Mouse (Mus musculus) spleen, postnatal 10 days (tissue): ENCODE measurements around the gene Gm6309.
"Not testable (repeated sequence)": the region's sequence is repeated elsewhere in the genome, so short reads cannot be mapped to it uniquely, and the experiment has no call there.

Source experiments
- DNase-seq, 2 experiments: peaks; one replicate each; pipeline ENCODE4 v3.0.0; 2021 to 2022; ENCODE audit warnings: low spot score in 2 of 2

Gm6309 gene

DNA sequence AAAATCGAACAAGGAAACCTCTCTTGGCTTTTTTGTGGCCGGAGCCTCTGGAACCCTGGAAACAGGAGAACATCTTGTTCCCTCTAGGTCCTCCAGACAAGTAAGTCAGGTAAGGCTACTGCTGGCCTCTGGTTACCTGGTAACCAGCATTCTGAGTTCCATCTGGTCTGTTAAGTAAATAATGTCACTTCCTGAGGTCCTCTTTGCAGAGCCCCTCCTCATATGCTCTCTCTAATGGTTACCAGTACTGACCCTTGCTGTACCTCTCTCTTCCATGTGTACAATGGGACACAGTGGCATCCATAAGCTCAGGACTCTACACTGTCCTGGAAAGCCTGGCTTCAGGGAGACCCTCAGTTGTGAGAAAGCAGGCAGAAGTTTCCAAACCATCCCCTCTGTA is at the start of gene Gm6309:
TSS of gene Gm6309 (minus strand) at position 101 of the 400 bp plus-strand sequence.
- not testable (repeated sequence) for DNase-seq

DNA sequence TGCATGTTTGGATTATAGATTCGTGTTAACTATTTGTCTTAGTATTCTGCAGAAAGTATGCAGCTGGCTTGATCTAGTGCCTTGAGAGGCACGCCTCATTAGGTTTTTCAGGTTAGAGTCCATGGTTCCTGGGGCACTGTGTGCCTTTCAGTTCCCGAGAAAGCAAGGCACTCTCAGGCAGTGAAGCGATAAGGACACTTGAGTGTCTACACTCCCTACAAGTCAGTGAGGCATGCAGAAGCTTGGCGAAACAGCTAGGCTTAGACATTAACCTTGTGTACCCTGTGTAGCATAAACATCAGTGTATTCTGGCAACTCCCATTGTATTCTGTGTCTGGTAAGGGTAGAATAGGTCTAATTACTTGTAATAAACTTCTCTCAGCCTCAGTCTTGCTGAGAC is 35.0 kb upstream of the Gm6309 start:
- no peak for DNase-seq

DNA sequence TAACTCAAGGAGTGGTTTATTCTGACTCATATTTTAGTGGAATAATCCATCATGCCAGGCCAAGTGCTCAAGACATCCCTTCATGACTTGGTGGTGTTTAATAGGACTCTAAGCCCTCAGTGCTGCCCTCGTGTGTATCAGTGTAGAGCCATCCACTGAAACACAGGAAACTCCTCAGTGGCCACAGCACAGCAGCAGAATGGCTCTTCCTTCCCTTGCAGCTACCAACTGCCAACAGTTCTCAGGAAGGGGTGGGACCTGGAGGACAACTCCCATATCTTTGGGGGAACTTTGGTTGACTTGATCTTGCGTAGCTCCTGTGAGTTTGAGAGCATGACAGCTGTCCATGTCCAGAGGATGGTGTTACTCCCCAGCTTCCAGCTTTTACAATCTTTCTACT is 33.4 kb upstream of the Gm6309 start:
- no peak for DNase-seq

DNA sequence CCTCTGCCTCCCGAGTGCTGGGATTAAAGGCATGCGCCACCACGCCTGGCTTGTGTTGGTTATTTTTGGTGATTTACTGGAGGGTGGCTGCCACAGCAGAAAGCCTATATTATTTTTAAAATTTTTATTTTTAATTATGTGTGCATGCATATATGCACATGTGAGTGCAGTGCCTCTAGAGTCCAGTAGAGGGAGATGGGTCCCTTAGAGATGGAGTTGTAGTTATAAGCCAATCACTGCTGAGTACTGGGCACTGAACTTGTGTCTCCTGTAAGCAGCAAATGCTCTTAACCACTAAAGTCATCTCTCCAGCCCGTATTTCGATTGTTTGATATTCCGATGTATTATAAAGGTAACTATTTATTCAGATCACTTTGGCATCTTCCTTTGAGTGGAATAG is 30.1 kb upstream of the Gm6309 start:
- DNase-seq: no peak

DNA sequence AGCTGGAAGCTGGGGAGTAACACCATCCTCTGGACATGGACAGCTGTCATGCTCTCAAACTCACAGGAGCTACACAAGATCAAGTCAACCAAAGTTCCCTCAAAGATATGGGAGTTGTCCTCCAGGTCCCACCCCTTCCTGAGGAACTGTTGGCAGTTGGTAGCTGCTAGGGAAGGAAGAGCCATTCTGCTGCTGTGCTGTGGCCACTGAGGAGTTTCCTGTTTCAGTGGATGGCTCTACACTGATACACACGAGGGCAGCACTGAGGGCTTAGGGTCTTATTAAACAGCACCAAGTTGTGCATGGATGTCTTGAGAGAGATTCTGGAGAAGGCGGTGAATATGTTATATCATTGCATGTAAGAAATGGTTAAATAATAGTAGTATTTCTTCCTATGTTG is 29.0 kb upstream of the Gm6309 start:
- no peak for DNase-seq

DNA sequence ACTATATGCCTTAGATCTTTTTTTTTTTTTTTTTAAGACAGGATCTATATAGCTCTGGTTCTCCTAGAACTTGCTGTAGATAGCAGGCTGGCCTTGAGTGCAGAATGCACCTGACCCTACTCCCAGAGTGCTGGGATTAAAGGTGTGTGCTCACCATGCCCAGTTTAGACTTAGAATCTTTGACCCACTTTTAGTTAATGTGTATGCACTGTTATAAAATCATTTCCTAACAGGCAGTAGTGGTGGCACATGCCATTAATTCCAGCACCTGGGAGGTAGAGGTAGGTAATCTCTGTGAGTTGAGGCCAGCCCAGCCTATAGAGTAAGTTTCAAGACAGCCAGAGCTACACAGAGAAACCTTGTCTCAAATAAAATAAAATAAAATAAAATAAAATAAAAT is 28.6 kb upstream of the Gm6309 start:
- DNase-seq: no peak

DNA sequence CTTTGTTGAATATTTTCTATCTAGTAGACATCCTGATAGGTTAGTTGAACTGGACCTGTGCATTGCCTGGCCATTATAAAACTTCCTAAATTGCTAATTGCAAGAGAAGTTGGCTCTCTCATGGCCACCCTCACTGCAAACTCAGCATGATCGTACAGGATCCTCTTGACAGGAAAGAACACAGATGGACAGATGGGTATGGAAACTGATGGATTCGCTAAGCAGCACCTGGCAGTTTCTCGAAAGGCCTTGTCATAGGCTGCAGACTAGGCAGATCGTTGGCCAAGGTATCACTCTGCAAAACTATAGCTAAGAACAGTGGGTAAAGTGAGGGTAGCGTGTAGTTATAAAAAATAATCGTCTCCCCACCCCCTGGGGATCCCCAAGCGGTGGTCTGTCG is 22.8 kb upstream of the Gm6309 start:
- no peak for DNase-seq

DNA sequence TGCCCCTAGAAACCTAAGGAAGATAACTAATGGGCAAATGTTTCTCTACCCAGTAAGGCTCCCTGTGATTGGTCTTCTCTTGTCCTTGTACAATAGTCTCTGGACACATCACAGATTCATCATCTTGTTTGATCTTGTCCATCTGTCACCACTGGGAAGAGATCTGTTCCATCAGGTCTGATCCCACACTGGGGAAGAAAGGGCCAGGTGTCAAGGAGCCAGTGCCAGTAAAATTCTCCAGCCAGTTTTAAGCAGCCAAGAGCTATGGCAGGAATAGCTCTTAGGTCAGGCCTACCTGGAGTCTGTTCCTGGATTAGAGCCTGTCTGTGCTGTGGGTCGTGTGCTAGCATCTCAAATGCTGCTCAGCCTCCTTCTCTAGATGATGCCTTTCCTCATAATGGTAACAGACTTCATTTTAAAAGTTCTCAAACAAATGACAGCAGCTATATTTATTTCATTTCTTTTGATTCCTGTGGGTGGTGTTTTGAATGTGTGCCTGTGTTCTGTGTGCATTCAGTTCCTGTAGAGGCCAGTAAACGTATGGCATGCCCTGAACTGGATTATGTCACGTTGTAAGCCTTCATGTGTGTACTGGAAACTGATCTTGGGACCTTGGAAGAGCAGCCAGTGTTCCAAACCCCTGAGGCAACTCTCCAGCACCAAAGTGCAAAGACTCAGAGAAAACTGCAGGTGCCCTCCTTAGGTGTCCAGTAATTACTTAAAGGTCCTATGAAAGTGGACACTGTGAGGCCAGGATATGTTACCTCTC is 20.2 kb upstream of the Gm6309 start:
- DNase-seq: no peak

DNA sequence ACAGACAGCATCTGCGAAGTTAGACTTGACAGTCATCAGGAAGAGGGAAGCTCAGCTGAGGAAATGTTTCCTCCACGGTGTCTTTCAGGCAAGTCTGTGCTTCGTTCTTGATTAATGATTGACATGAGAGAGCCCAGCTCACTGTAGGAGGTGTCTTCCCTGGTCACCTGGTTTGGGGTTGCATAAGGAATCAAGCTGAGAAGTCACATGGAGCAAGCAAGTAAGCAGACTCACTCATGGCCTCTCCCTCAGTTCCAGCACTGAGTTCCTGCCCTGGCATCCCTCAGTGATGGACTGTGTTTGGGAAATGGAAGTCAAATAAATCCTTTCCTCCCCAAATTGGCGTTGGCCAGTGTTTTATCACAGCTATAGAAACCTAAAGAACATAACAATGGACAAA is 19.6 kb upstream of the Gm6309 start:
- no peak for DNase-seq

DNA sequence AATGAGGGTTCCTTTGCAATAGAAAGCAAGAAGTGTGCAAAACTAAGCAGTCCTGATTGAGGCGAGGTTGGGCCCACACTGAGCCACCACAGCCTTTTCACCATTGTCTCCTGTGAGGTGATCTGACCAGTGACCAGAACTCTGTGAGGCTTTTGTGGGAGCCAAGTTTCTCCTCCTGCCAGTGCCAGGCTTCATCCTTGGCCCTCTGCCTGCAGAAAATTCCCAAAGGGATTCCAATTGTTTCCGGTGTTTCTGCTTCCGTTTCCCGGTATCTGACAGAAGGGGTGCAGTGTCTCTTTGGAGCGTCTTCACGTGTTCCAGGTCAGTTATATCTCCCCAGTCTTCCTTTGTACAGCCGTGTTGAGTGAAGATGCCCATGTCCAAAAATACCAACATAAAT is 18.2 kb upstream of the Gm6309 start:
- DNase-seq: no peak

DNA sequence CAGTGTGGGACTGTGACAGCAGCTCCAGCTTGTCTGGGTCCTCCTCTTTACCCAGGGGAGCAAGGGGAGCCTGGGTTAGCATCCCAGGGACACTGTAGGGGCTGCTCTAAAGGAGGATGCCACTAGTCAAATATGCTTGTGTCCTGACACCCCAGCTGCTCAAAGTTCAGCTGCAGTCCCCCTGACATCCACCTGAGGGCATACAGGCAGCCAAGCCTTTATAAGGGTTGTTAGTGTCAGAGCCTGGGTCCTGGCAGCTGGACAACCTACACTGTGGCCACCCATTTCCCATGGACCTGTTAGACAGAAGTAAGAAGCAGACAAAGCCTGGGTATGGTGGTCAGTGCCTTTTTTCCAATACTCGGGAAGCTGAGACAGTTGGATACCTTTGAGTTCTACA is 17.6 kb upstream of the Gm6309 start:
- DNase-seq: no peak

DNA sequence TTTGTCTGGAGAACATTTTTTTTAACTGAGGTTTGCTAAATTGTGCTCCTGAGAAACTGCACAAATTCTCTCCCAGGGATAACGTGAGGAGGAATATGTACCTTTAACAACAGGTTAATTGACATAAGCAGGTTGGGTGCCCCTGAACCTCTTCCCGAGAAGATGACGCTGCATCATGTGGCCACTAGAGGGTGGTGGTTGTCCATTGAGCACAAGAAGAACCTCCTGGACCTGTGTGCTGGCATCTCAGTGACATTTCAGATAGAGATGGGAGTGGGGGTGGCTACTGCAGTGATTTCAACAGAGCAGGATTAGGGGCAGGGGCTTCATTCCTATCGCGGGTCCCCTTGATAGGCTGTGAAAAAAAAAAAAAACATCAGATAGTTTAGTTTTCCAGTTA is 16.9 kb upstream of the Gm6309 start:
- peak; percentile 34 to 71 for DNase-seq

DNA sequence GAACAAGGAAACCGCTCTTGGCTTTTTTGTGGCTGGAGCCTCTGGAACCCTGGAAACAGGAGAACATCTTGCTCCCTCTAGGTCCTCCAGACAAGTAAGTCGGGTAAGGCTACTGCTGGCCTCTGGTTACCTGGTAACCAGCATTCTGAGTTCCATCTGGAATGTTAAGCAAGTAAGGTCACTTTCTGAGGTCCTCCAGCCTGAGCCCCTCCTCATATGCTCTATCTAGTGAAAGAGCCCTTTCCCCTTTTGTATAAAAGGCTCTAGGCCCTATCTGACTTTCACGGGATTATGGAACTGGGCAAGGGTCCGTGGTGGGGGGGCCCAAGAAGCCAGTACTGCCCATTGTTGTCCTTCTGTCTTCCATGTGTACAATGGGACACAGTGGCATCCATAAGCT is 14.7 kb upstream of the Gm6309 start, which contains the start of gene 1700001J03Rik:
TSS of gene 1700001J03Rik (minus strand) at position 101 of the 400 bp plus-strand sequence.
- not testable (repeated sequence) for DNase-seq

DNA sequence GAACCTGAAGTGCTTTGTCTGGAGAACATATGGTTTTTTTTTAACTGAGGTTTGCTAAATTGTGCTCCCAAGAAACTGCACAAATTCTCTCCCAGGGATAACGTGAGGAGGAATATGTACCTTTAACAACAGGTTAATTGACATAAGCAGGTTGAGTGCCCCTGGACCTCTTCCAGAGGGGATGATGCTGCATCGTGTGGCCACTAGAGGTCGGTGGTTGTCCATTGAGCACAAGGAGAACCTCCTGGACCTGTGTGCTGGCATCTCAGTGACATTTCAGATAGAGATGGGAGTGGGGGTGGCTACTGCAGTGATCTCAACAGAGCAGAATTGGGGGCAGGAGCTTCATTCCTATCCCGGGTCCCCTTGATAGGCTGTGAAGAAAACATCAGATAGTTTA is 2.2 kb upstream of the Gm6309 start:
- peak in 1 of 2 experiments; percentile 24 for DNase-seq

DNA sequence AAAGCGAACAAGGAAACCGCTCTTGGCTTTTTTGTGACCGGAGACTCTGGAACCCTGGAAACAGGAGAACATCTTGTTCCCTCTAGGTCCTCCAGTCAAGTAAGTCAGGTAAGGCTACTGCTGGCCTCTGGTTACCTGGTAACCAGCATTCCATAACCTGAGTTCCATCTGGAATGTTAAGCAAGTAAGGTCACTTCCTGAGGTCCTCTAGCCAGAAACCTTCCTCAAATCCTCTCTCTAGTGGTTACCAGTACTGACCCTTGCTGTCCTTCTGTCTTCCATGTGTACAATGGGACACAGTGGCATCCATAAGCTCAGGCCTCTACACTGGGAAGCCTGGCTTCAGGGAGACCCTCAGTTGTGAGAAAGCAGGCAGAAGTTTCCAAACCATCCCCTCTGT is 10.1 kb downstream of the Gm6309 start, which contains the start of gene Gm5565:
TSS of gene Gm5565 (minus strand) at position 101 of the 400 bp plus-strand sequence.
- not testable (repeated sequence) for DNase-seq

DNA sequence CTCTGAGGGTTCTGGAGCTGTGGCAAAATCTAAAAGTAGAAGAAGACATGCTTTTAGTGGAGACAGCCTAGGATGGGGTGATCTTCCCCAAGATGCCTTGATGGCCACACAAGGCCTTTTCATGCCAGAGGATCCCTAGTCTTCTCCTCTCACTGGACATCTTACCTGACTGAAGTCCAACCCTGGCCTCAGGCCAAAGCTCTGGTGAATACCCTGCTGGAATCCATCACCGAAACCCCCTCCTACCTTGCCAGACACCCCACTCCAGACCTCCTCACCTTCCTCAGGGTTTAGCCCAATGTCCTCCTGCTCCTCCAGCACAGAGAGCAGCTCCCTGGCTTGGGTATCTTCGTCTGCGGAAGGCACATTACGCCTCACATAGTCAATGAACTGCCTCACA is 12.2 kb downstream of the Gm6309 start:
- DNase-seq: not testable (repeated sequence)

DNA sequence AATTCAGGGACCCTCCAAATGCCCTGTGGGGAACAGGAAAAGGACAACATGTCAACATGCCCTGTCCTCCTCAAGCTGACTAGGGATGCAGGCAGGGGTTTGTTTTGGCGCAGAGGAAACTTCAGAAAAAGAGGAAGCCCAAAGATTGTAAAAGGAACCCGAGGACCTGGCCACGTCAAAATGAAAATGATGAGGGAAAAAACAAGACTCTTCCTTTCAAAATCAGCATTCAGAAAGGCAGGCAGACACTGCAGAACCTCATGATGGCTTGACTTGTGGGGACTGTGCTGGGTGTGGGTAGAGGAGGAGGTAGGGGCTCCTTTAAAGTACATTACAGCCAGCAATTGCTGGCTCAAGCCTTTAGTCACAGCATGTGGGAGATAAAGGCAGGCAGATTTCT is 20.1 kb downstream of the Gm6309 start:
- no peak for DNase-seq

DNA sequence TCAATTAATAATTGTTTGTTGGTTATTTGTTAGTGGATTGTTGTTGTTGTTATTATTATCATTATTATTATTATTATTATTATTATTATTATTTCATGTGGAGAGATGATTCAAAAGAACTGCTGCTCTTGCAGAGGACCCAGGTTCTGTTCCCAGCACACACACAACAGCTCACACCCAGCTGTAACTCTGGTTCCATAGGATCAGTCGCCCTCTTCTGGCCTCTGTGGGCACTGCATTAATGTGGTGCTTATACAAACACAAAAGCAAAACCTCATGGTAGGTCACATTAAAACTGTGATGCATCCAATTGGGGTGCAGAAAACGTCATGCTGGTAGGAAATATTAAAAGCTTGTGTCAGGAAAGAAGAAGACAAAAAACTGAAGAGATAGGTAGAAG is 22.6 kb downstream of the Gm6309 start:
- DNase-seq: no peak
